Mouse (Mus musculus): Measurements from ENCODE around the gene Chrdl2.

DNA sequence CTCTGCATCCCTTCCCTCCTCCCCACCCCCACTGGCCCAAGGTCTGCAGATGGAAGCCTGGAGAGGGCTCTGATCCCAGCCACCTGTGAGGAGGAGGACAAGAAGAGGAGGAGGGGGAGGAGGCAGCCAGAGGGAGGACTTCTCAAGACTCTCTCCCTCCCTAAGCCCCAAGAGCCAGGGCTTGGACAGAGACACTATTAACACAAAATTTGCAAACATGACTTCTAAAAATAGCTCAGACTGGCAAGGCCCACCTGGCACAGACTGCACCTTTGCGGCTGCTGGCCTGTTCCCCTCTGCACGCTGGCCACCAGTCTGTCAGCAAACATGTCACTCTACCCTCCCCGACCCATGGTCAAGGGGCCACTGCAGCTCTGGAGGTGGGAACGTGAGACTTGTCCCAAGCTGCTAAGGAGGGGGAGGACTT, 37.6 kb downstream of the Chrdl2 start:
- TF ChIP-seq CTCF (IDR thresholded peaks at IDR 0.05; ENCODE audit: low read depth) (no peak), EP300 (IDR thresholded peaks at IDR 0.05; ENCODE audit: low read depth) (no peak)

Measured in liver, postnatal 0 days (tissue).